Mouse (Mus musculus): ENCODE results near the gene Rbbp4. TPM values are rescaled to one million over a fixed set of nuclear protein-coding genes. Genes with fewer than 3 reads are reported as not detected.

Gene Rbbp4
- total RNA-seq (2023), result 132 TPM

DNA sequence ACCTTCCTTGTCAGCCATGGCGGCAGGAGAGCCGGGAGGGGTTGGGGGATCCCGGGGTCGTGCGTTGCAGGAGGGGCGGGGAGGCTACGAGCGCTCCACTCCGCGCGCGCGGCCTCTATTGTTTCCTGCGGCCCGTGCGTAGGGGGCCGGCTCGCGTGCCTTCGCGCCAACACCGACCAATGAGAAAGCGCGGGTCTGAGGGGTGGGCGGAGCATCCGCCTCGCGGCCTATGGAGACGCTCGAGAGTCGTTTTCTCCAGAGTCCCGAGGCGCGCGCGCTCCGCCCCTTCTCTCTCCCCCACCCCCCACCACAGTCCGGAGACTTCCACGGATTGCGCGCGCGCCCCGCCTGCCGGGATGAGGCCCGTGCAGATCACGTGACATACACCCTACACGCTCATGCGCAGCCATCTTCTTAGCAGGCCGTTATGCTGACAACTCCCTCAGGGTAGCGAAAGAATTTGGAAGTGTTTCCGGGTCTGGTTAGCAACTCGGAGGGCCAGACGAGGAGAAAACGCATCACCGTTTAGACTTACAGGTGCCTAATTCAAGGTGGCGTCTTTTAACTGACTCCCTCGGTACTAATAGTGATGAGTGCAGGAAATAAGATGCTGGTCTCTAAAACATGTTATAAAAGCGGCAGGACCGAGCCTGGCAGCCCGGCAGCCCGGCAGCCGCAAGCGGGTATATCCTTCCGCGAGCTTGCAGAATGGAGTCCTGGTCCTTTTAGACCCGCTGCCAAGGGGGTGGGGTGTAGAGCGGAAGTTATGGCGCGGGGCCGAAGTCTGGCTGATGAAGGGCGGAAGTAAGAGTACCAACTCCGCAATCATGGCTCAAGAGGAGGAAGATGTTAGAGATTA, at the start of gene Rbbp4, which contains the start of gene Zbtb8os:
TSS of gene Rbbp4 (minus strand) at position 155 of the 859 bp plus-strand sequence.
TSS of gene Zbtb8os (plus strand) at position 480 of the 859 bp plus-strand sequence.

DNA sequence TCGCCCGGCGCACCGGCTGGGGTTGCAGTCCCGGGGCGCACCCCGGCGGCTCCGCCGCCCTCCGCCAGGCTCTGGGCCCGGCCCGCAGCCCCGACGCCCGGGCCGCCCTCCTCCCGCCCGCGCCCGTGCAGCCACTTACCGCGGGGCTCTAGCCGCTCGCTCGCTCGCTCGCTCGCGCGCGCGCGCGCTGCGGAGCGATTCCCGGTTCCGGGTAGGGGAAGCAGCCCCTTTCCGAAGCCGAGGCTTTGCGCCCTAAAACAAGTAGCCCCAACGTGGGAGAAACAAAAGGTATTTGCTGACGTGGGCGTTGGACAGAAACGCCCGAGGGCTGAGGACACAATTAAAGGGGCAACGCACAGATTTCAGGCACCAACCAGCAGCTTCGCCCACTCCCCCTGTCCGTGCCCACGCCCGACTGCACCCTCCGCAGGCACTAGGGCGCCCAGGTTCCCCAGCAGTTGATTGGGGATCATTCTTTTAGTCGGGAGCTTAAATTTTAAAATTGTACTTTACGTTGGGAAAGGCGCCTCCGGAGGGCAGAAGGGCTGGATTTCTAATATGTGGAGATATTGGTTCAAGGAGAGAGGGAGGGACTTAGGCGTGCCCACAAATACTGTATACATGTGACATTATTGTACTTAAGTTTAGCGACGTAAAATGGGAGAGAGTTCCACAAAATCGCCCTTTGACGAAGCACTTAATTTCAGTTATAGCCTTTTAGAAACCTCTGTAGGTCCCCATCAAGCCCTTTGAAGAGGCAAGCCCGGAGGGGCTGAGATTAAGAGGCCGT, 42.6 kb upstream of the Rbbp4 start, which contains the start of gene Zbtb8a:
TSS of gene Zbtb8a (minus strand) at position 516 of the 790 bp plus-strand sequence.

DNA sequence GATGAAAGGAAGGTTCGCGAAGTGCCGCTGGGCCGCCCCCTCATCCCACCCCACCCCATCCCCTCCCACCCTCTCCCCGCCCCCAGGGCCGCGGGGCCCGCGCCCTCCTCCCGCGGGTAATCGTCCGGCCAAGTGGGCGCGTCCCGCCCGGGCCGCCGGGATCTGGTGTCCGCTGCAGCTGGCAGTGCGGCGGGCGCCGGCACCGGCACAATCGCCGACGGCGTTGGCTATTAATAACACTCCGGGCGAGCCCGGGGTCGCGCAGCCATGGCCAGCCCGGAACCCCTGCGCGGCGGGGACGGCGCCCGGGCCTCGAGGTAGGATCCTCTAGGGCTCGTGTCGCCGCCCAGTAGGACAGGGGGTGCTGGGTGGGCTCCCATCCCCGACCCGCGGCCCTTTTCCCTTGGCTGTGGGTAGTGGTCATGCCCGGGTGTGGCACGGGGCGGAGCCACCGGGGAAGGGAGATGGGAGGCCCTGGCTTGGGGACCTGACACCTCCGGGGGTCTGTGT, 47.6 kb downstream of the Rbbp4 start, which contains the start of gene Sync:
TSS of gene Sync (plus strand) at position 146 of the 510 bp plus-strand sequence.

DNA sequence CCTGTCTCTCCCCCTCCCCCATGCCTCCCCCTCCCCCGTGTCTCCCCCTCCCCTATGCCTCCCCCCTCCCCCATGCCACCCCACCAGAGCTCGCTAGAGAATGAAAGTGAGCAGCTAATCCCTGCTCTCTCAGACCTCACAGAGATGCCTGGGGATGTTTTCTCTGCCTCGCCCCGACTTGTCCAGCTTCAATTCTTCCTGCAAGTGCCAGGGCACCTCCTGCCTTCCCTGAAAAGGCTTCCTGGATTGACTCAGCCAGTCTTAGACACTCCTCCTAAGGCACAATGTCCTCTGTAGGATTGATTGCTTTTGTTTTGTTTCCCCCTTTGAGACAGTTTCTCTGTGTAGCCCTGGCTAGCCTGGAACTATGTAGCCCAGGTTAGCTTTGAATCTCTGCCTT, 74.0 kb downstream of the Rbbp4 start, which contains the start of gene C77080:
TSS of gene C77080 (minus strand) at position 209 of the 400 bp plus-strand sequence.

Other genes starting within 250 kb of the Rbbp4 start
- not detected for gene Tmem54, start 229.8 kb downstream of the Rbbp4 start, total RNA-seq (2023)
- gene Hpca, start 213.3 kb downstream of the Rbbp4 start, total RNA-seq (2023), result not detected
- not detected for gene Fndc5, start 198.4 kb downstream of the Rbbp4 start, total RNA-seq (2023)
- gene S100pbp, start 145.6 kb downstream of the Rbbp4 start, total RNA-seq (2023), result 33.4 TPM
- 74.1 TPM for gene Yars, start 145.6 kb downstream of the Rbbp4 start, total RNA-seq (2023)
- gene C77080, start 74.0 kb downstream of the Rbbp4 start, total RNA-seq (2023), result 0.65 TPM
- not detected for gene Sync, start 47.8 kb downstream of the Rbbp4 start, total RNA-seq (2023)
- 30.5 TPM for gene Zbtb8os, start 325 bp upstream of the Rbbp4 start, total RNA-seq (2023)
- gene Zbtb8a, start 42.7 kb upstream of the Rbbp4 start, total RNA-seq (2023), result 2.8 TPM
- not detected for gene Zbtb8b, start 105.5 kb upstream of the Rbbp4 start, total RNA-seq (2023)
- 140 TPM for gene Bsdc1, start 126.2 kb upstream of the Rbbp4 start, total RNA-seq (2023)
- gene Tssk3, start 155.7 kb upstream of the Rbbp4 start, total RNA-seq (2023), result not detected
- gene Fam229a, start 155.8 kb upstream of the Rbbp4 start, total RNA-seq (2023), result 1.9 TPM
- gene Marcksl1, start 178.2 kb upstream of the Rbbp4 start, total RNA-seq (2023), result 17.4 TPM
- 122 TPM for gene Hdac1, start 207.3 kb upstream of the Rbbp4 start, total RNA-seq (2023)
- 793 TPM for gene Lck, start 238.3 kb upstream of the Rbbp4 start, total RNA-seq (2023)
- not detected for gene Fam167b, start 243.2 kb upstream of the Rbbp4 start, total RNA-seq (2023)

Data from CD4-positive naive resting alpha-beta T cell, adult 57 days (primary cell).